Mouse (Mus musculus) lung, postnatal 14 days (tissue): ENCODE results near the gene Frat2.

Source experiments
- DNase-seq: peaks from one replicate; pipeline ENCODE4 v3.0.0; 2021

Frat2 gene

DNA sequence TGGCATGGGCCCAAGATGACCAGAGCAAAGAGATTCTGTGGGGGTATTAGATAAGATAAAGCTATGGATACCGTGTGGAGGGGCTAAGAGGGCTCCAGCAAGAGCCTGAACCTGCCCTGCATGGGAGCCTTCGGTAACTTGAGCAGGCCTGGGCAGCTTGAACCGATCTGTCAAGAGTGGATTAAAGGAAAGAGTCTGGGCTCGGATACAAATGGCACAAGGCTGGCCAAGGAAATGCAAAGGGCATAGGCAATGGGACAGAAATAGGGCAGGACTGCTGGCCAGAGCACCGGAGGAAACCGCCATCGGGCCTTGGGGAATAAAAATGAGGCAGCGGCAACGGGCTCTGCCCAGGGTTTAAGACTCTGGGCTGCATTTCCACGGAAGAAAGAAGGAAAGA is 30.6 kb downstream of the Frat2 start:
- no peak for DNase-seq

DNA sequence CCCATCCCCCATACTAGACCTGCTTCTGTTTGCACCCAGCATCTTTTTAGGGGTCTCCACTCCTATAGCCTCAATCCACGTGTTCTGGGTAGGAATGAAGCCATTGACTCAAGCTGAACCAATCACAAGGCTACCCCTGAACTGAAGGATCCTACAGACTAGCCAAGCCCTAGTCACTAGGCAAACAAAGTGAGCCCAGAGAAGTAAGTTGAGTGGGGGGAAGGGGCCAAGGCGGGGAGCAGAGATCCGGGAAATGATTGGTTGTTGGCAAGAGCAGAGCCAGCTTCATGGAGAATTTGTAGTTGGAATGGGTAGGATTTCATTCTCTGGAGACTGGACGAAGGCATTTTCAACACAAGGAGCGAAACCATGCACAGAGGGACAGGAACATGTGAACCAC is 31.0 kb downstream of the Frat2 start:
- DNase-seq: no peak

DNA sequence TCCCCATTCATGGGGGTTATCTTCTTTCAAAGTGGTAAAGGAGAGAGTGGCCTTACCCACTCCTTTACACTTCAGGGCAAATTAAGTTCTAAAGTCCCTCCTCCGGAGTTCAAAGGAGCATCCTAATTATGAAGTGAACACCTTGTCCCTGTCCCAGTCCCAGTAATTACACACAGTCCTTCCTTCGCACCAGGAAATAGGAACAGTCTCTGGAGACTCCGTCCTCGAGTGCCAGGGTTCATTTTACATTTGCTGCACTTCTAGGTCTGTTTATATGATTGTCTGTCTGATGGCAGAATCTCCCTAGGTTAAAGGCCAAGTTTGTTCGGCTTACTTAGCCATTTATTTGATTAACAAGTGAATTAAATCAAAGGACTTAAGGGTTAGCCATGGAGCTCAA is 31.5 kb downstream of the Frat2 start:
- no peak for DNase-seq

- DNase-seq: no peak
These were observed 34.6 kb downstream of the Frat2 start for GRCm38 (mm10) chr19:41813374-41813773.

GRCm38 (mm10) chr19:41812525-41812924 is 35.4 kb downstream of the Frat2 start:
- no peak for DNase-seq

DNA sequence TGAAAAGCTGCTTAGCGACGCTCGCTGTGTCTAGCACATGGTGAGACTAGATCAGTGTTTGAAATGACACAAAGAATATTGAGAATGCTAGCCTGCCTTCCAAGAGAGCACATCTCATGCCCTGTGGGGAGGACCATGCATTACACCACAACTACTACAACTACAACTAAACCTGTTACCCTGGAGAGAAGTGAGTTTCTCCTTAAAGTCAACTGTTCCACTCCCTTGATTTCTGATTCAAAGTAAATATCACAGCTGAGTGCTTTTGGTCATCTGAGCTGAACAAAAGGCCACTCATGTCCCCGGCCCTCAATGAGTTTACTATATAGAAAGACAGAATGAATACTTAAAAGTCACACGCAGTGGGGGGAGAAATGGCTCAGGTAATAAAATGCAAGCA is 37.9 kb downstream of the Frat2 start:
- no peak for DNase-seq

- DNase-seq: no peak
These were observed 39.8 kb downstream of the Frat2 start for GRCm38 (mm10) chr19:41808104-41808634.

- no peak for DNase-seq
These were observed 40.4 kb downstream of the Frat2 start for GRCm38 (mm10) chr19:41807497-41807896.

- DNase-seq: no peak
These were observed 42.1 kb downstream of the Frat2 start for GRCm38 (mm10) chr19:41805831-41806230.

GRCm38 (mm10) chr19:41803322-41803721 is 44.6 kb downstream of the Frat2 start:
- no peak for DNase-seq

- DNase-seq: peak; percentile 89
These were observed 46.1 kb downstream of the Frat2 start, which contains the start of gene Arhgap19 for GRCm38 (mm10) chr19:41801742-41802369. Arhgap19 (minus strand) TSS chr19:41802047.

GRCm38 (mm10) chr19:41800986-41801741 is 46.8 kb downstream of the Frat2 start:
- no peak for DNase-seq

DNA sequence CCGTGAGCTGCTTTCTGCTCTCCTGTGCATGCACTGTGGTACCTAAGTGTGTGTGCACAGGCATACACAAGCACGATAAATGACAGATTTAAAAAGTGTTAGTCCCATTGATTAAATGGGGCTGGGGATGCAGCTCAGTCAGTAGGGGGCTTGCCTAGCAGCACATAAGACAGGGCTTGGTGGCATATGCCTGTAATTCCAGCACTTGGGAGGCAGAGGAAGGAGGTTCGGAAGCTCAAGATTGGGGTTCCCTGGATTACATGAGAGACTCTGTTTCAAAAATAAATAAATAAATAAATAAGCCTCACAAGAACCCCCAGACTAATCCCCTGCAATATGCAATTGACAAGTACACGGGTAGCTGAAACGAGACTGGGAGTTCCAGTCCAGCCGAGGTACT is 47.5 kb downstream of the Frat2 start:
- DNase-seq: no peak

GRCm38 (mm10) chr19:41797536-41797935 is 50.4 kb downstream of the Frat2 start:
- no peak for DNase-seq

DNA sequence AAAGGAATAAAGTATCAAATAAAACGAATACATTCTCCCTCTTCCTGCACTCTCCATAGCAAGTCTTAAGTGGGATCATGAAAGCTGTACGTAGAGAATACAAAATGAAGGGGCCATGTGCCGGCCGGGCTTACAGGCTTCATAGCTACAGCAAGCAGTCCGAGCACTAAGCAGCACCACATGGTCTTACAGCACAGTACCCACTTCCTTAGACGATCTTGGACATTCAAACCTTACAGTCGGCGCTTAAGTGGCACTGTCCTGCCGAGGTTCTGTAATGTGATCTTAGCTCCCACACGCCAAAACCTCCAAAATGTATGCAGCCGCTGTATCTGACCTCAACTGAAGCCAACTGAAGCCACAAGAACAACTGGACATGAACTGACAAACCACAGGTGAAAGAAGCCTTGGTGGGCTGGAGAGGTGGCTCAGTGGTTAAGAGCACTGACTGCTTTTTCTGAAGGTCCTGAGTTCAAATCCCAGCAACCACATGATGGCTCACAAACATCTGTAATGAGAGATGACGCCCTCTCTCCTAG is 51.1 kb downstream of the Frat2 start:
- no peak for DNase-seq

- no peak for DNase-seq
These were observed 51.7 kb downstream of the Frat2 start for GRCm38 (mm10) chr19:41796148-41796760.
